Mouse (Mus musculus) cerebellum, adult 2 months (tissue): Measurements from ENCODE around the gene Crb3. TPM values are rescaled to one million over a fixed set of nuclear protein-coding genes. Genes with fewer than 3 reads are reported as not detected.

ENCODE experiments used
- DNase-seq, 2 experiments: peaks; one replicate each; pipeline ENCODE4 v3.0.0; 2021
- H3K27ac ChIP-seq: fragments of 200-500 bp; 2 replicates; pipeline ENCODE4 v1.5.1; 2012; ENCODE audit warnings: low read length, control low read depth, inconsistent platforms; ENCODE audit not compliant: insufficient read depth
- H3K27me3 ChIP-seq: fragments of 200-500 bp; 2 replicates; pipeline ENCODE4 v1.6.1; 2012; ENCODE audit warnings: inconsistent platforms, mild to moderate bottlenecking, low read length, moderate library complexity; ENCODE audit not compliant: control insufficient read depth, insufficient read depth
- H3K4me1 ChIP-seq: fragments of 200-500 bp; 2 replicates; pipeline ENCODE4 v1.6.1; 2011; ENCODE audit warnings: low read length; ENCODE audit not compliant: control insufficient read depth, insufficient read depth
- H3K4me3 ChIP-seq: fragments of 200-500 bp; replicated peaks from 2 replicates; pipeline ENCODE3; 2011; ENCODE audit warnings: mild to moderate bottlenecking, low read depth, low read length, control low read depth; ENCODE audit not compliant: insufficient read depth
- CTCF ChIP-seq: fragments of 200-500 bp; IDR thresholded peaks from 2 replicates; pipeline ENCODE4 v1.5.1; 2011; ENCODE audit warnings: low read depth, mild to moderate bottlenecking, control low read depth, low read length, moderate library complexity, borderline replicate concordance; ENCODE audit not compliant: insufficient read depth
- POLR2A ChIP-seq: fragments of 200-500 bp; IDR thresholded peaks from 2 replicates; pipeline ENCODE4 v1.6.1; 2011; ENCODE audit warnings: low read length, control low read depth, borderline replicate concordance; ENCODE audit not compliant: insufficient read depth
- WGBS: fragments of 180-500 bp; shearing (Covaris S2); methylation state at CpG from one replicate; pipeline ENCODE4 v1.1.7; 2018; 5-methylcytosine and 5-hydroxymethylcytosine counted together
- polyA plus RNA-seq: library from polyadenylated mRNA; depleted of rRNA; stranded (reverse); fragments of >200 nt; gene quantifications from 2 replicates; pipeline ENCODE4 v1.2.3, GENCODE M21; 2012; rRNA removed

Gene Crb3
- 2.8 and 3.3 TPM in 2 replicates for polyA plus RNA-seq

DNA sequence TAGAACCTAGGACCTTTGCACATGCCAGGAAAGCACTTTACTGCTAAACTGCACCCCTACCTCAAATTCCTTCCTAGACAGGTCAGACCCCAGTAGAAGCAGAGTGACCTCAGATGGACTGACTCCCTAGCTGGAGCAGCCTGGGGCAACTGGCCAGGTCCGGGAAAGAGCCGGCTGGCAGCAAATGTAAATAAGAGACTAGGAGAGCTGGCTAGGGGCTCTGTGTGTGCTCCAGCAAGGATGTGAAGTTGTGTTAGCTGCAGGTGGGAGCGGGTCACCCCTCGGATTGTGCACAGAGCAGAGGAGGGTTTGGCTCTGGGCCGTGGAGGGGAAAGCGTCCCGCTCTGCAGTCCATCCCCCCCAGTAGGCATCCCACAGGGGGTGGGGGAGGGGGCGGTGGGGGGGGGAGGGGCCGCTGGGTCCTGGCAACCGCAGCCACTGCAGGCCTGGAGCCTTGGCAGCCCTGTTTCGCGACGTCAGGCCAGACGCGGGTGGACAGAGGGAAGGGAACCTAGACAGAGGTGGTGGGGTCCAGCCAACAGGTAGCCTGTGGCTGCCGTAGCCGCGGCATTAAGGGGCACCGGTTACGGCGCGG is at the start of gene Crb3:
Gene Crb3 (plus strand): TSS at position 215 of the 595 bp plus-strand sequence.
- WGBS: 0% methylated on average over 13 of the region's 22 CpGs
- TF ChIP-seq CTCF (no peak), POLR2A (no peak)
- H3K27me3 ChIP-seq: no peaks in the 10 kb centered on the region
- peaks cover 12% of the 10 kb centered on the region for H3K4me1 ChIP-seq
- peak within 1 kb of the TSS; percentile 84 for H3K27ac ChIP-seq
- DNase-seq: peak; percentile 63 to 69
- H3K4me3 ChIP-seq: peak within 1 kb of the TSS; percentile 93

DNA sequence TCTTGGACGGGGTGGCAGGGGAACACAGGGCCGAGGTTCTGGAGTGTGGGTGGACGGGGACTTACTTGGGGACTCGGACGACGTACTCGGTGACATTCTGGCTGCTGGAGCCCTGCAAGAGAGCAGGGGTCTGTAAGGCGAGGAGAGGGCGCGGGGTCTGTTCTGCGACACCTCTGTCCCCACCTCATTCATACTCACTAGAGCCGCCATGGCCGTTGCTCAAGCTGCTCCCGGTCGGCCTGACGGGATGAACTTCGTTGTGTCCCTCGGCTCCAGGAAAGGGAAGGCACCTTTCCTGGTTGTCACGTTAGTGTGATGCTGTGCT is 48.0 kb upstream of the Crb3 start:
- Histone ChIP-seq H3K4me3 (peak overlapping the region; percentile 96), H3K4me1 (no peaks in the 10 kb centered on the region), H3K27me3 (no peaks in the 10 kb centered on the region), H3K27ac (peak overlapping the region; percentile 12; the same call in 1 of the 2 replicates)
- no peak for DNase-seq
- WGBS: under 1% methylated on average over 19 of the region's 19 CpGs
- TF ChIP-seq CTCF (no peak), POLR2A (no peak)

DNA sequence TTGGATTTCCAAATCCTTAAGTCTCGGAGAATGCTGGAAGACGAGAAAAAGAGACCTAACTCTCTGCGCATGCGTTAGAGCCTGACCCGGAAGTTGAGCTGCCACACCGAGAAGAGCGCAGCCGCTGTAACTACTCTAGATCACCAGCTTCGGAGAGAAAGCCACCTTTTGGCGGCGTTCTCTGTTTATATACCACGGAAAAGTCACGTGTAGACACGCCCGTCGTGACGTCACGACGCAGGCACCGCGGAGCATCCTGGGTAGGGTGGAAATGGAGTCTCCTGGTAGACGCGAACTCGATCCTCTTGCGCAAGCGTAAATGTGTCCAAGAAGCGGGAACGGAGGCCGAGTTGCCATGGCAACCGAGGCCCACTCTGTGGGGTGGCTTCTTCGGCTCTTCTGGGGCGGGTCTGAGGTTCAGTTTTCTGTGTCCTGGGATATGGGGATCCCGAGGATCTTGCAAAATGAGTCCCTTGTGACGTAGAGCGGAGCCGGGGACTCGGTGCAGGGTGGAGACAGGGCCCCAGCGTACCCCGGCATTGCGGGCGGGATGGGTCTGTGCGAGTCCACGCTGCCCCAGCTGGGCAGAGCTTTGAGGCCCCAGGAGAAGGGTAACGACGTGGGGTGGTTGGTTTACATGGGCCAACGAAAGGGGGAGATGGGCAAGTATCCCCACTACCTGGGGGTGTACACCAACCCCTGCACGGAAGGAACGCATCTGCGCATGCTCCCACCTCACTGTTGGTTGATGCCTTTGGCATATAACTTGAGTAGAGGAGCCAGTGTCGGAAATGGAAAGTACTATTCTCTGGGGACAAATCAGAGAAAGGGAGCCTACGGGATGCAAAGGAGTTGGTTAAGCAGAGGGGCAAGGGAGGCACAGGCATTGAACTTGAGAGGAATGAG is 47.4 kb upstream of the Crb3 start, which contains the start of the genes Gtf2f1 and Gm17949:
Gene Gtf2f1 (minus strand): TSS at position 53 of the 906 bp plus-strand sequence.
Gene Gm17949 (plus strand): TSS at position 234 of the 906 bp plus-strand sequence.
- H3K4me1 ChIP-seq: no peaks in the 10 kb centered on the region
- H3K4me3 ChIP-seq: peak within 1 kb of the TSS; percentile 96
- H3K27ac ChIP-seq: peak within 1 kb of the TSS; percentile 69
- no peaks in the 10 kb centered on the region for H3K27me3 ChIP-seq
- TF ChIP-seq CTCF (no peak), POLR2A (peak; percentile 99)
- under 1% methylated on average over 51 of the region's 51 CpGs for WGBS
- peak; percentile 94 to 96 for DNase-seq

DNA sequence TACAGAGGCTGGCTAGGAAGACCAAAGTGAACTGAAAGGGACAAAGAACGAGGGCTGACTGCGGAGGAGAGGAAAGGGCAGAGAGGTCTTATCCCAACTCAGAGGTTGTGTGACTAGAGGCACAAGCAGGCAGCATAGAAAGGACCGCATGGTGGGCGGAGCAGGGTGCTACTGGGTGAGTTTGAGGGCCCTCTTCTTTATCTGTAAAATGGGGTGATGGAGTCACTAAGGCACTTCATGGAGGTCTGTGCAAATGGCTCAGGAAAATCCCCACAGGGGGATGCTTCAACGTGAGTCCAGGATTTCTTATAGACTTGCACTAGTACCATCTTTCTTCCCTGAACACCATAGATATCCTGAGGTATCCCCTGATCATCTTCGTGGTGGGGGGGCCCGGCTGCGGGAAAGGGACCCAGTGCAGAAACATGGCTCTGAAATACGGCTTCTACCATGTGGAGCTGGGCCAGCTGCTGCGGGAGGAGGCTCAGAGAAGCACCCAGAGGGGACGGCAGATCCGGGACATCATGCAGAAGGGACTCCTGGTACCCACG is 46.6 kb upstream of the Crb3 start:
- H3K4me3 ChIP-seq: peak overlapping the region; percentile 96
- no peak overlapping the region for H3K27ac ChIP-seq
- no peaks in the 10 kb centered on the region for H3K27me3 ChIP-seq
- peak in 1 of 2 experiments; percentile 32 for DNase-seq
- TF ChIP-seq CTCF: no peak
- TF ChIP-seq POLR2A: no peak
- 59% methylated on average over 13 of the region's 13 CpGs for WGBS
- no peaks in the 10 kb centered on the region for H3K4me1 ChIP-seq

DNA sequence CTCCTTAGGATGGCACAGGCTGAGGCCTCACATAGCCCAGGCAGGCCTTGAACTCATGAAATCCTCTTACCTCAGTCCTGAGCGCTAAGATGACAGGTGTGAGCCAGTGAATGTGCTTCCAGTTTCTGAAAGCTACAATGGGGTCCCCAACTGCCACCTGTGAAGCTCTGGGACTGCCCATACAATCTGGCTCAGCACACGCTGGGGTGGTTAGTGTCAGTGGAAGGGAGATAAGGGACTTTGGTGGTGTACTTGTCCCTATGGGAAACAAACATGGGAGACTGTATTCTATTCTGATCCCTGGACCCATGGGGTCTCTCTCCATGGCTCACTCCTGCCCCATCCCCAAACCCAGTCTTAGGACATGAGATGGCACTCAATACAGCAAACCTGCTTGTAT is 39.2 kb upstream of the Crb3 start:
- 81% methylated on average over 2 of the region's 2 CpGs for WGBS
- Histone ChIP-seq H3K27me3 (no peaks in the 10 kb centered on the region), H3K4me3 (no peak overlapping the region), H3K4me1 (no peaks in the 10 kb centered on the region), H3K27ac (no peak overlapping the region)
- no peak for TF ChIP-seq CTCF
- no peak for TF ChIP-seq POLR2A
- DNase-seq: no peak

DNA sequence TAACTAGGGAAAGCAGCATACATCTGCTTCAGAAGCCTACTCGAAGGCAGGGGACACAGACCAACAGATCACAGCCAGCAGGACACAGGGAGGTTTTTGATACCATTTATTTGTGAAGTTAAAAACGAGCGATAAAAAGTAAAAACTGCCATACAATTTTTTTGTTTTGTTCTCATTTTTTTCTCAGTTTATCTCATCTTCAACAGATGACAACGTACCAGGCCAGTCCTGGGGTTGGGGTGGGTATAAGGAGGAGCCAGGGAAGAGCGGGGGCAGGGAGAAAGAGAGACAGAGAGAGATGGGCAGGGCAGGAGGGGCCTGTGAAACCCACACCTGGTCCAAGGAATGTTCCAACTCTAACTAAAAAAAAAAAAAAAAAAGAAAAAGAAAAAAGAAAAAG is 37.9 kb upstream of the Crb3 start:
- 86% methylated on average over 5 of the region's 5 CpGs for WGBS
- Histone ChIP-seq H3K4me3 (no peak overlapping the region), H3K27me3 (no peaks in the 10 kb centered on the region), H3K27ac (no peak overlapping the region), H3K4me1 (no peaks in the 10 kb centered on the region)
- no peak for DNase-seq
- no peak for TF ChIP-seq CTCF
- TF ChIP-seq POLR2A: no peak

DNA sequence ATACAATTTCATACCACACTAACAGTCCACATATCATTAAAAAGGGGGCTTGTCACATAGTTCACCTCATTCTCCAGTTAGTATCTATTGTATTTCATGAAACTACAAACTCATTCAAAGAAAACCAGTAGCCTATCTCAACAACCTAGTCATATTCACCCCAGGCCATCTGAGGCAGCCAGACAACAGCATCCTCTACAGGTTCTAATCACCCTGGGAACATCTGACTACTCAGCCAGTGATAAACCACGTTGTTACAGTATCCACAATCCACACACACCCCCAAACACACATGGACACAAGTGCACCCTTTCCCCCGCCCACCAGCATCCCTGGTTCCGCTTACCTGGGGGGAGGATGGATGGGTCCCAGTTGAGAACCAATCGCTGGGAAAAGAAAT is 31.4 kb upstream of the Crb3 start:
- TF ChIP-seq POLR2A: no peak
- TF ChIP-seq CTCF: no peak
- H3K4me1 ChIP-seq: peaks cover 8% of the 10 kb centered on the region
- no peak overlapping the region for H3K27ac ChIP-seq
- 82% methylated on average over 4 of the region's 4 CpGs for WGBS
- no peak for DNase-seq
- H3K4me3 ChIP-seq: no peak overlapping the region
- no peaks in the 10 kb centered on the region for H3K27me3 ChIP-seq

DNA sequence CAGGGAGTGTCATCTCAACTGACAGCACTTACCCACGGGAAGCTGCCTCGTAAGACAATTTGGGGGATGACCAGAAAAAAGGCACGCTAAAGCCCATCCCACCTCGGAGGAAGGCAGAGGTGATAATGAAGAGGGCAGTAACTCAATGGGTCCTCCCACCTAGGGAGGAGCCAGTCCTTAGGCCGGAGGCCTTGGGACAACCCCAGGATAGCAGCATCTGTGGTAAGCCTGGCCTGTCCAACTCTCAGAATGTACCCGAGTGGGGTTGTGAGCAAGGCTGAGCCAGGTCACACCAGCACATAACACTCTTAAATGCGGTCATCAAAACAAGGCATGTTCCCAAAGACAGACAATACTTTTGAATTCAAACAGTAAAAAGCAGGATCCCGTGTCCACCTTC is 29.2 kb upstream of the Crb3 start:
- Histone ChIP-seq H3K27me3 (no peaks in the 10 kb centered on the region), H3K27ac (no peak overlapping the region), H3K4me3 (peak overlapping the region; percentile 34), H3K4me1 (peaks cover 8% of the 10 kb centered on the region)
- TF ChIP-seq CTCF (no peak), POLR2A (no peak)
- WGBS: 18% methylated on average over 8 of the region's 8 CpGs
- DNase-seq: no peak
